Mouse (Mus musculus): ENCODE measurements at regions not wholly inside any gene's neighbourhood (a gene's known extent, or its start where the extent isn't known, plus 50 kb on each side); places are given as distances from the start of the nearest gene placed in this dataset.

- TF ChIP-seq USF1 (IDR thresholded peaks at IDR 0.05; ENCODE audit: low read depth, low read length): no peak
- TF ChIP-seq POLR2AphosphoS5 (IDR thresholded peaks at IDR 0.05; ENCODE audit: borderline replicate concordance, low read depth, low read length): no peak
- no peak for TF ChIP-seq POLR2A (IDR thresholded peaks at IDR 0.05; ENCODE audit: control insufficient read depth in 1 of 2, insufficient read depth in 1 of 2, low read depth in 1 of 2, low read length in 2 of 2, poor library complexity in 1 of 2)
- no peak for TF ChIP-seq ZKSCAN1 (IDR thresholded peaks at IDR 0.05; ENCODE audit: low read depth, low read length)
- no peak for TF ChIP-seq CTCF (IDR thresholded peaks at IDR 0.05 in 2 of 3, conservative IDR thresholded peaks at IDR 0.05 in 1 of 3; ENCODE audit: control insufficient read depth in 1 of 3, insufficient read depth in 1 of 3, low read depth in 2 of 3, low read length in 3 of 3, poor library complexity in 1 of 3, severe bottlenecking in 1 of 3)
- no peak for TF ChIP-seq GATA1 (IDR thresholded peaks at IDR 0.05; ENCODE audit: low read depth, low read length)
- no peak for TF ChIP-seq MEF2A (IDR thresholded peaks at IDR 0.05; ENCODE audit: extremely low read depth, insufficient replicate concordance, low read depth, low read length, poor library complexity, severe bottlenecking)
- no peak for TF ChIP-seq SIN3A (IDR thresholded peaks at IDR 0.05; ENCODE audit: low read length)
Measured at GRCm38 (mm10) chr14:86358584-86358983, 782.5 kb downstream of the Diaph3 start.

Data from MEL (cell line).